ENCODE assay signal across 7 mouse cellular contexts in genomic region chr8:110702636-110703459, GRCm38 (mm10). TPM values are rescaled to one million over a fixed set of nuclear protein-coding genes. Genes with fewer than 3 reads are reported as not detected.
DNase-seq lines count a peak whose midpoint lies in the region; ATAC-seq and TF ChIP-seq lines count a peak whose summit lies in the region.

No protein-coding gene starts in this region.

- no peaks in the 10 kb centered on the region for H3K36me3 ChIP-seq in lung, postnatal 0 days (ENCODE audit: insufficient read depth, low read length)
- H3K36me3 ChIP-seq in heart, embryonic 12.5 days: 0 out of 2 replicates have a peak, but pooled peaks cover 3% of the 10 kb centered on the region
- H3K36me3 ChIP-seq in hindbrain, postnatal 0 days (ENCODE audit: insufficient read depth, low read length): no peaks in the 10 kb centered on the region

- ATAC-seq in lung, postnatal 0 days: peak; percentile 65
- ATAC-seq in heart, embryonic 12.5 days (ENCODE audit: insufficient number of reproducible peaks, low FRiP score): no peak
- no peak; the same call in 1 of the 2 replicates for ATAC-seq in hindbrain, postnatal 0 days

- H3K27ac ChIP-seq in lung, postnatal 0 days (ENCODE audit: low read length): peak overlapping the region; percentile 64
- H3K27ac ChIP-seq in heart, embryonic 12.5 days (ENCODE audit: poor library complexity, severe bottlenecking): peak overlapping the region; percentile 57
- H3K27ac ChIP-seq in hindbrain, postnatal 0 days: peak overlapping the region; percentile 55
- peak overlapping the region; percentile 61 for H3K27ac ChIP-seq in olfactory bulb, adult 2 months (ENCODE audit: insufficient read depth, low read depth, low read length)

- no peak overlapping the region for H3K9ac ChIP-seq in lung, postnatal 0 days (replicated peaks; ENCODE audit: low read depth)
- peak overlapping the region; percentile 10; the same call in 1 of the 2 replicates for H3K9ac ChIP-seq in heart, embryonic 12.5 days
- 0 out of 2 replicates have a peak overlapping the region, but pooled peaks have one; percentile 2 for H3K9ac ChIP-seq in hindbrain, postnatal 0 days (replicated peaks; ENCODE audit: low read length)

- no peak for TF ChIP-seq POLR2A in olfactory bulb, adult 2 months (IDR thresholded peaks at IDR 0.05; ENCODE audit: insufficient read depth, low read depth, low read length)

- H3K9me3 ChIP-seq in lung, postnatal 0 days (ENCODE audit: low read length): no peaks in the 10 kb centered on the region
- no peaks in the 10 kb centered on the region for H3K9me3 ChIP-seq in heart, embryonic 12.5 days (replicated peaks)
- H3K9me3 ChIP-seq in hindbrain, postnatal 0 days (ENCODE audit: low read length): no peaks in the 10 kb centered on the region

- H3K4me2 ChIP-seq in lung, postnatal 0 days (replicated peaks; ENCODE audit: low read depth, low read length): no peak overlapping the region
- no peak overlapping the region for H3K4me2 ChIP-seq in heart, embryonic 12.5 days
- no peak overlapping the region for H3K4me2 ChIP-seq in hindbrain, postnatal 0 days (ENCODE audit: low read depth, low read length)

- intact Hi-C loops in gastrocnemius, postnatal 36 days (cut with DNase I): no loop called here

- peak; percentile 82 for DNase-seq in lung, postnatal 0 days (ENCODE audit: low spot score)
- no peak for DNase-seq in lung, postnatal 14 days
- DNase-seq in hindbrain, postnatal 0 days (ENCODE audit: low spot score): no peak
- DNase-seq in adrenal gland, postnatal 10 days: no peak
- no peak for DNase-seq in gastrocnemius, postnatal 36 days

- WGBS in lung, postnatal 0 days: 57% methylated on average over 9 of the region's 9 CpGs
- 52% methylated on average over 9 of the region's 9 CpGs for WGBS in heart, embryonic 12.5 days
- WGBS in hindbrain, postnatal 0 days: 32% methylated on average over 9 of the region's 9 CpGs
- 34% methylated on average over 9 of the region's 9 CpGs for WGBS in olfactory bulb, adult 2 months

- peaks cover 8% of the 10 kb centered on the region for H3K4me1 ChIP-seq in lung, postnatal 0 days (ENCODE audit: insufficient read depth, low read depth, low read length)
- peaks cover 66% of the 10 kb centered on the region for H3K4me1 ChIP-seq in heart, embryonic 12.5 days (replicated peaks)
- H3K4me1 ChIP-seq in hindbrain, postnatal 0 days (ENCODE audit: insufficient read depth, low read length): peaks cover 39% of the 10 kb centered on the region
- peaks cover 40% of the 10 kb centered on the region for H3K4me1 ChIP-seq in olfactory bulb, adult 2 months (ENCODE audit: control insufficient read depth, insufficient read depth, low read length)

- TF ChIP-seq CTCF in lung, postnatal 0 days (IDR thresholded peaks at IDR 0.05): no peak
- TF ChIP-seq CTCF in hindbrain, postnatal 0 days (IDR thresholded peaks at IDR 0.05; ENCODE audit: low read depth): no peak
- no peak for TF ChIP-seq CTCF in olfactory bulb, adult 2 months (IDR thresholded peaks at IDR 0.05; ENCODE audit: insufficient read depth, low read depth, low read length)

- TF ChIP-seq EP300 in lung, postnatal 0 days (IDR thresholded peaks at IDR 0.05): no peak

- H3K4me3 ChIP-seq in lung, postnatal 0 days (ENCODE audit: low read depth, low read length): no peak overlapping the region
- H3K4me3 ChIP-seq in heart, embryonic 12.5 days: no peak overlapping the region
- no peak overlapping the region for H3K4me3 ChIP-seq in hindbrain, postnatal 0 days (ENCODE audit: low read length)
- no peak overlapping the region for H3K4me3 ChIP-seq in olfactory bulb, adult 2 months (ENCODE audit: insufficient read depth, low read depth, low read length)

- no peaks in the 10 kb centered on the region for H3K27me3 ChIP-seq in lung, postnatal 0 days (replicated peaks; ENCODE audit: insufficient read depth, low read length)
- H3K27me3 ChIP-seq in heart, embryonic 12.5 days (replicated peaks): no peaks in the 10 kb centered on the region
- H3K27me3 ChIP-seq in hindbrain, postnatal 0 days (ENCODE audit: insufficient read depth, low read length): no peaks in the 10 kb centered on the region

RNA-seq across cellular contexts. Expression of gene Mtss1l, which starts 18.4 kb away (rescaled TPM):
- polyA plus RNA-seq in lung, postnatal 0 days (2015; fragmentation: Nextera tagmentation; extraction: Ambion mirVana): 13.8 and 16.6 TPM in 2 replicates
- polyA plus RNA-seq in heart, embryonic 12.5 days (2016; fragmentation: Nextera tagmentation; extraction: Ambion mirVana): 12.9 and 14.3 TPM in 2 replicates
- 76.2 and 81.0 TPM in 2 replicates for total RNA-seq in hindbrain, postnatal 0 days (2014; rRNA removed)
- polyA plus RNA-seq in hindbrain, postnatal 0 days (2015; fragmentation: Nextera tagmentation; extraction: Ambion mirVana): 32.9 TPM in 2 replicates
- not detected in 2 replicates for polyA plus RNA-seq in olfactory bulb, adult 2 months (2012; ENCODE audit: insufficient read depth, insufficient read length, low replicate concordance, missing spikeins)
- 10 to 100 TPM; 28.3 to 38.3 TPM for total RNA-seq in adrenal gland, postnatal 10 days (2021)
- total RNA-seq in gastrocnemius, postnatal 36 days (2021): 100 to 1,000 TPM in 1 of 2 experiments, 10 to 100 TPM in 1; 78.8 to 106 TPM
